Mouse (Mus musculus): ENCODE data around the gene Aqp1. TPM values are rescaled to one million over a fixed set of nuclear protein-coding genes. Genes with fewer than 3 reads are reported as not detected.

Gene Aqp1
- total and polyA plus RNA-seq, 3 experiments: 57.2 to 95.3 TPM; not detected in 1

DNA sequence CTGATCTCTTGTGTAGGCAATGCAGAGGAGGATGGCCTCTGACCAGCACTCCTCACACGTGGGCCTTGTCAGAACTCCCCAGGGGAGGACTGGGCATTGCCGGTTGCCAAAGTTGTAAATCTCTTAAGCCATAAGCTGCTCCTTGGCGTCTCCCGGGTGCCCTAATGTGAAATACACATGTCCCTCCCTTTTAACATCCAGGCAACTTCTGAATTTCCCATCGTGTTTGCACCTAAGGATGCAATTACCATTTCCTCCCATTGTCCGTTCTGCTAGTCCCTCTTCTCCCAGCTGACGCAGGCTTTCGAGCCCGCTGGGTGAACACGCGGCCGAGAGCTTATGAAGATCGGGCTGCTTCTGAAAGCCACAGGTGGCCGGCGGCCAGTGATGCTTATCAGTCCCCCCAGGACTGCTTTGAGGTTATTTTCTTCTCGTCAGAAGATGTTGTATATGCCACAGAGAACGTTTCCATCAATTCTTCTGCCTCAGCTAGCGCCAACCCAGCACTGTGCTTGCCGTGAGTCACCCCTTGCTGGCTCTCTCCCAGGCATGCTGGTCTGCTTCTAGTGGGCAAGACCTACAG lies 41.6 kb upstream of the Aqp1 start:
- TF ChIP-seq TBP (IDR thresholded peaks at IDR 0.05; ENCODE audit: low read depth, low read length): peak; percentile 58
- no peak for TF ChIP-seq TCF12 (IDR thresholded peaks at IDR 0.05; ENCODE audit: low read depth, low read length)
- Histone ChIP-seq H3K9ac (ENCODE audit: control insufficient read depth, low read depth, low read length, poor library complexity, severe bottlenecking) (no peak overlapping the region), H3K36me3 (ENCODE audit: control insufficient read depth in 1 of 2, insufficient read depth in 2 of 2, low read length in 2 of 2) (no peaks in the 10 kb centered on the region), H3K4me1 (ENCODE audit: control insufficient read depth in 1 of 2, insufficient read depth in 2 of 2, low read length in 2 of 2) (no peaks in the 10 kb centered on the region), H3K9me3 (replicated peaks; ENCODE audit: insufficient read depth, low read length) (no peaks in the 10 kb centered on the region), H3K4me3 (ENCODE audit: control insufficient read depth in 1 of 2, insufficient read depth in 1 of 2, low read depth in 2 of 2, low read length in 2 of 2) (no peak overlapping the region), H3K27ac (ENCODE audit: control insufficient read depth, low read depth, low read length) (no peak overlapping the region), H3K79me2 (ENCODE audit: control insufficient read depth, insufficient read depth, low read length, poor library complexity) (no peaks in the 10 kb centered on the region), H3K27me3 (ENCODE audit: control insufficient read depth in 1 of 2, insufficient read depth in 2 of 2, low read length in 2 of 2) (peaks cover 0 to 1% of the 10 kb centered on the region in 2 experiments; a peak in 1 of 4 replicates)
- peak; percentile 22 for DNase-seq (ENCODE audit: low read depth, low spot score)

GRCm38 (mm10) chr6:55295325-55295724 lies 40.9 kb upstream of the Aqp1 start:
- Histone ChIP-seq H3K9me3 (replicated peaks; ENCODE audit: insufficient read depth, low read length) (no peaks in the 10 kb centered on the region), H3K36me3 (ENCODE audit: control insufficient read depth in 1 of 2, insufficient read depth in 2 of 2, low read length in 2 of 2) (no peaks in the 10 kb centered on the region), H3K27me3 (ENCODE audit: control insufficient read depth in 1 of 2, insufficient read depth in 2 of 2, low read length in 2 of 2) (peaks cover 0 to 1% of the 10 kb centered on the region in 2 experiments; a peak in 1 of 4 replicates), H3K4me1 (ENCODE audit: control insufficient read depth in 1 of 2, insufficient read depth in 2 of 2, low read length in 2 of 2) (no peaks in the 10 kb centered on the region), H3K9ac (ENCODE audit: control insufficient read depth, low read depth, low read length, poor library complexity, severe bottlenecking) (no peak overlapping the region), H3K4me3 (ENCODE audit: control insufficient read depth in 1 of 2, insufficient read depth in 1 of 2, low read depth in 2 of 2, low read length in 2 of 2) (no peak overlapping the region), H3K79me2 (ENCODE audit: control insufficient read depth, insufficient read depth, low read length, poor library complexity) (no peaks in the 10 kb centered on the region), H3K27ac (ENCODE audit: control insufficient read depth, low read depth, low read length) (no peak overlapping the region)
- DNase-seq (ENCODE audit: low read depth, low spot score): no peak
- no peak for TF ChIP-seq NELFE (IDR thresholded peaks at IDR 0.05; ENCODE audit: low read depth, low read length)
- no peak for TF ChIP-seq NRF1 (IDR thresholded peaks at IDR 0.05; ENCODE audit: insufficient read depth, low read depth, low read length, poor library complexity, severe bottlenecking)
- no peak for TF ChIP-seq CHD1 (IDR thresholded peaks at IDR 0.05; ENCODE audit: low read depth, low read length)
- no peak for TF ChIP-seq UBTF (IDR thresholded peaks at IDR 0.05; ENCODE audit: borderline replicate concordance, insufficient read depth, low read depth, low read length)
- no peak for TF ChIP-seq SMC3 (IDR thresholded peaks at IDR 0.05; ENCODE audit: low read depth, low read length)
- TF ChIP-seq GABPA (IDR thresholded peaks at IDR 0.05; ENCODE audit: low read depth, low read length): no peak
- no peak for TF ChIP-seq EP300 (IDR thresholded peaks at IDR 0.05; ENCODE audit: low read depth in 1 of 2, low read length in 2 of 2)
- TF ChIP-seq MYC (IDR thresholded peaks at IDR 0.05; ENCODE audit: low read depth, low read length): no peak
- TF ChIP-seq MAZ (IDR thresholded peaks at IDR 0.05; ENCODE audit: low read depth, low read length): no peak
- no peak for TF ChIP-seq CHD2 (IDR thresholded peaks at IDR 0.05; ENCODE audit: low read length)
- no peak for TF ChIP-seq POLR2A (IDR thresholded peaks at IDR 0.05; ENCODE audit: control insufficient read depth in 1 of 2, insufficient read depth in 1 of 2, low read depth in 1 of 2, low read length in 2 of 2, poor library complexity in 1 of 2)
- TF ChIP-seq POLR2AphosphoS5 (IDR thresholded peaks at IDR 0.05; ENCODE audit: borderline replicate concordance, low read depth, low read length): no peak
- no peak for TF ChIP-seq BHLHE40 (IDR thresholded peaks at IDR 0.05; ENCODE audit: borderline replicate concordance, low read depth, low read length)
- no peak for TF ChIP-seq TBP (IDR thresholded peaks at IDR 0.05; ENCODE audit: low read depth, low read length)

Data from MEL (cell line).